Mouse (Mus musculus) large intestine, adult 2 months (tissue): Measurements from ENCODE around the gene Mrpl9. TPM values are rescaled to one million over a fixed set of nuclear protein-coding genes. Genes with fewer than 3 reads are reported as not detected.

Experiments used
- DNase-seq: peaks from one replicate; pipeline ENCODE4 v3.0.0-alpha.2; 2012; ENCODE audit warnings: low read depth, low spot score
- WGBS: fragments of 180-500 bp; shearing (Covaris S2); methylation state at CpG from one replicate; pipeline ENCODE4 v1.1.7; 2018; 5-methylcytosine and 5-hydroxymethylcytosine counted together
- polyA plus RNA-seq: library from polyadenylated mRNA; depleted of rRNA; stranded (reverse); fragments of >200 nt; gene quantifications from 2 replicates; pipeline ENCODE4 v1.2.3, GENCODE M21; 2012; rRNA removed

The Mrpl9 gene
- 33.9 and 37.9 TPM in 2 replicates for polyA plus RNA-seq

DNA sequence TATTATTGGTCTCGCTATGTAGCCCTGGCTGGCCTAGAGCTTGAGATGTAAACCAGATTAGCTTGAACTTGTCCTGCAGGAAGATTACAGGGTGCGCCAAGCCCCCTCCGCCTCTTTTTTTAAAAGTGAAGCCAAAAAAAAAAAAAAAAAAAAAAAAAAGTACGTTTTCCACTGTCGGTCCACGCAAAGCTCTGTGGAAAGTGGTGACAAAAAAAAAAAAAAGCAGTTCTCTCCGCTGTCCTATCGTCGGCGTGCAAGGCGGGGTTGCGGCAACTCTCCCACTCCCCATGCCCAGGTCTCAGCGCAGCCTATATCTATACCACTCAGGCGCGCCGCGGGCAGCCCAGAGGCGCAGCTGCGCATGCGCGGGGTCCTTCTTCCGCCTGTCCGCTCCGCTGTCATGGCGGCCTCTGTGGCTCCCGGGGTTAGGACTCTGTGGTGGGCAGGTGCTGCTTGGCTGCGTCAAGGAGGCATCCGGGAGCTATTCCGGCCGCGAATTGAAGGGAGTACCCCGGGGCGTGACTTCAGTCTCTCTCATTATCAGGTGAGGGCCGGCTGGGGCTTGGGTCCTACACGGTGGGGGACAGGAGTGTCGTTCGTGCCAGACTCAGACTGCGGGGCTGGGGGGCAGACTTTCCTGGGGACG lies at the start of gene Mrpl9:
Gene Mrpl9 (plus strand): TSS at position 368 of the 646 bp plus-strand sequence.
- DNase-seq = peak; percentile 69

DNA sequence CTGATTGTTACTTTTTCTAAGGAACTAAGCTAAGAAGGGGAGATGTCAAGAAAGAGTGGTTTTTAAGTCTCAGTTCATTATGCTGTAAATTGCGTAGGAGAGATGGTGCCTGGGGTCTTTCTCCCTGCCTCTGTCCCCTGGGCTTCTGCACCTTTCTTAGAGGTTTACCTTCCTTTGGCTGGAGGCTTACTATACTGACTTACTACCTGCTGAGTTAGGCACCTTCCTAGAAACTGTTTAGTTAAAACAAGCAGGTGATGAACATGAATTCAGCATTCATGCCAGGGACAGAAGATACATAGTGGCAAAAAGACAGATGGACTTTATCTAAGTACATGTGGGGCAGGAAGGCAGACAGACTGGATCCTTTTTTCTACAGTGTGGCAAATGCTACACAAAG lies 46.8 kb upstream of the Mrpl9 start:
- no peak for DNase-seq
- WGBS = 73% methylated on average over 1 of the region's 1 CpGs

More for the DNA sequence above, at the start of gene Mrpl9:
- under 1% methylated on average over 39 of the region's 39 CpGs for WGBS

DNA sequence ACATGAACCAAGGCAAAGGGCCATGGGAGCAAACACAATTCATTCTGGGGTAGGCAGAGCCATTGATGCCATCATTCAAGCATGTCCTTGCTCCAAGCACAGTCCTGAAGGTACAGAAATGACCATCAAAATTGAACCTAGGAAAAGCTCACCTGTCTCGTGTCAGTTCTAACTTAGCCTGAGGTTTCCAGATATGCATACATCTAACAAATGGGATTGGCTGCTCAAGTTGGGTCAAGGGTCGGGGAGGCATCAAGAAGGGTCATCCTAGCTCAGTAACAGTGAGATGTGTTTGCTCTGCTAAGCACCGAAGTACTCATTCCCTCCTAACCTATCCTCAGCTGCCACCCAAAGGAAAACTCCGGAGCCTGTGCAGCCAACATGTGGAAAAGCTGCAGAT lies 46.3 kb upstream of the Mrpl9 start:
- WGBS = 80% methylated on average over 4 of the region's 4 CpGs
- no peak for DNase-seq

DNA sequence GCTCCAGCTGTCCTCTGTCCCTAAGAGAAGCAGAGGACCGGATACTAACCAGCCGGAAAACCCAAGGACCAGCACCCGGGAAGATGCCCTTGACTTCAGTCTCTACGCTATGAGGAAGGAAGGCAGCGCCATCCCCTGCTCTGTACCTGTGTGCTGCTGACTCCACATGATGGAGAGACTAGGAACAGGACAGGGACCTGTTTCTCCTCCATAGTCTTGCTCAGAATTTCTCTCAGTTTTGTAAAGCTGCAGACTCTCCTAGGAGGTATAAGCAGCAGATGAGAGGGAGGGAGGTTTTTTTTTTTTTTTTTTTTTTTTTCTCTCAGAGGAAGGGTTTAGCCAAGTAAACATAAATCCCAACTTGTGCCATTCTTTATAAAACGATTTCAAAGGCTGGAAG lies 44.9 kb upstream of the Mrpl9 start, which contains the start of gene Lingo4:
Gene Lingo4 (plus strand): TSS at position 301 of the 400 bp plus-strand sequence.
- no peak for DNase-seq
- WGBS = 72% methylated on average over 6 of the region's 6 CpGs

DNA sequence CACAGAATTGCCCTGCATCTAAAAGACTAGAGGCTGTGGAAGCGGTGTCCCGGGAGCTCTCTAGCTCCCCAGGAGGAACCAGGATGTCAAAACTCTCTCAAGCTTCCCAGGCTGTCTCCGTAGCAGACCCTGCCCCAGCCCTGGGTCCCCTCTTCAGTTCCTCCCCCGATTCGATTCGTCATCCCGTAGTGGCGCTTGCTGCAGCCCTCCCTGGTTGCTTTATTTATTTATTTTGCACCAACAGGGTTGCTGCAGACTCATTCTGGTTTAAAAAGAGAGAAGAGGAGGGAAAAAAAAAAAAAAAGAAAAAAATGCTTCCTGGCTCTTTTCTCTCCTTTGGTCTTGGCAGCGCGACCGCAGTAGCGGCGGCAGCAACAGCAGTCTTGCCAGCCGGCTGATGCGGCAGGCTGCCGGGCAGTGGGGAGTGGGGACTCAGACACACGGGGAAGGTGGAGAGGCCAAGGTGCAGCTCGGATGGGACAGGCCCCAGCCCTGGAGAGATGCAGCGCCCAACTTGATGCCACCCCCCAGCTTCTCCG lies 44.1 kb upstream of the Mrpl9 start:
- no peak for DNase-seq
- 6% methylated on average over 20 of the region's 20 CpGs for WGBS

DNA sequence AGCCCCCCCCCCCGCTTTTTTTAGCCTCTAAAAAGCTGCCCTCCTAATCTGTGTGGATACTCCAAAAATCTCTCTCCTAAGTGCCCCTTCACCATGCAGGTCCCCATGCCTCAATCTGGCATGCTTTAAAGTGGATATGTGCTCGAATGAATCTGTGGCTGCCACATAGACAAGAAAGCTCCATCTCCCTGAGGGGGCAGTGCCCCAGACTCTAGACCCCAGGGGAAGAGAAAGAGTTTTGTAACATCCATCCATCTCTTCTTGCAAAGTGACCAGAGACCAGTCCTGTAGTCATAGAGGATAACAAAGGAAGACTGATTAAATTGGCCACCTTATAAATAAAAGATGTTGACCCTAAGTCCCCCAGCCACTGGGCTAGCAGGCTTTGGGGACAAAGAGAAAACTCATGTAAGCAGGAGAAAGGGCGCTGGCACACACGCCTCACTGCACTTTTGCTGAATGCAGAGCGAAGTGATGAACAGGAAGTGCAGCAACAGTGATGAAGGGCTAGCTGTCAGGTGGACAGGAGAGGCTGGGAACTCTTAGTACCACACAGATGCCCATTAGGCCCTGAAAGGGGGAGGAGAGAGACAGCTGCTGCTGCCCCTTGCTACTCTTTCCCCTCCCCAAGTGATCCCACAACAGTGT lies 43.3 kb upstream of the Mrpl9 start:
- 47% methylated on average over 5 of the region's 5 CpGs for WGBS
- DNase-seq = no peak

DNA sequence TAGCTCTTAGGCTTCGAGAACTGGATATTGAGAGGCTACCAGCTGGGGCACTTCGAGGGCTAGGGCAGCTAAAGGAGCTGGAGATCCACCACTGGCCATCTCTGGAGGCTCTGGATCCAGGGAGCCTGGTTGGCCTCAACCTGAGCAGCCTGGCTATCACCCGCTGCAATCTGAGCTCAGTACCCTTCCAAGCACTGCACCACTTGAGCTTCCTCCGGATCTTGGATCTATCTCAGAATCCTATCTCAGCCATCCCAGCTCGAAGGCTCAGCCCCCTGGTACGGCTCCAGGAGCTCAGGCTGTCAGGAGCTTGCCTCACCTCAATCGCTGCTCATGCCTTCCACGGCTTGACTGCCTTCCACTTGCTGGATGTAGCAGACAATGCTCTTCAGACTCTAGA lies 40.7 kb upstream of the Mrpl9 start:
- 68% methylated on average over 8 of the region's 8 CpGs for WGBS
- DNase-seq = no peak

DNA sequence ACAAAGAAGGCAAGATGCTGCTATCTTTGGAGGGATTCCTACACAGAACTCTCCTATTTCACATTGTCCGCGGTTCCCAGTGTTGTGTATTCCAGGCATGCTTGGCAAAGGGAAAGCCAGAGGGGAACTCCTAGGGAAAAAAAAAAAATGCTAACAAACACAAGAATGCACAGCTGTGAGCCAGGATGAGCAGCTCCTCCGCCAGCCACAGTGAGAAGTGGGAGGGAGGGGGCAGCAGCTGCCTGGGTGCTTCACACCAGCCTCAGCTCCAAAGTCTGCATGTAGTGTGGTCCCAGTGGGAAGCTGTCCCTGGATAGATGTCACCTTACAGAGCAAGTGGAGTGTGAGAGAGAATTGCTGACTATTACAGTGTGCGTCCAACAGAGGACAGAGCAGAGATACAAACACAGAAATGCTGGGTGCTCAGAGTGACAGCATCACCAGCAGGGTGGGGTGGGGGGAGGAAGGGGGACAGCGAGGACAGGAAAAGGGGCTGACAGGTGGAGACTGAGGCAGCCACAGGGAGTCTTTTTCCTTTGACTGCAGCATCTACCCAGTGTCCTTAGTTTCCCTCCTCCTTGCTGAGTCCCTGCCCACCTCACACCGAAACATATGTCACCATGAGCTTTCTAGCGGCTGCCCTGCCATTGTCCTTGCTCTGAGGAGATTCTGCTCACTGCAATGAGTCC lies 38.6 kb upstream of the Mrpl9 start:
- DNase-seq = no peak
- WGBS = 29% methylated on average over 7 of the region's 7 CpGs

DNA sequence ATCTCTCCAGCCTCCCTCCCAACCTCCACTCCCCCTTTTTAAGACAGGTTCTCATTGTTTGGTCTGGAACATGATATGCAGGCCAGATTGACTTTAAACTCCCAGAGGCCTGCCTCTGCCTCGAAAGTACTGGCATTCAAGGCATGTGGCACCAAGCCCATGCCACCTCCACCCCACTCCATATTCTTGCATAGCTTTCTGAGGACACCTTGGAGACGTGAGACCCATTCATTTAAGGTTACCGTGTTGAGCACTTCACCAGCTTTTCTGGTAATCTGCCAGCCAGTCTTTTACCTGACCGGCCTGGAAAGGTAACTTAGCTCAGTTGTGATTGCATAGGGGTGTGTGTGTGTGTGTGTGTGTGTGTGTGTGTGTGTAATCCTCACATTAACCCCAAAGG lies 37.6 kb upstream of the Mrpl9 start:
- no peak for DNase-seq
- 49% methylated on average over 4 of the region's 4 CpGs for WGBS

DNA sequence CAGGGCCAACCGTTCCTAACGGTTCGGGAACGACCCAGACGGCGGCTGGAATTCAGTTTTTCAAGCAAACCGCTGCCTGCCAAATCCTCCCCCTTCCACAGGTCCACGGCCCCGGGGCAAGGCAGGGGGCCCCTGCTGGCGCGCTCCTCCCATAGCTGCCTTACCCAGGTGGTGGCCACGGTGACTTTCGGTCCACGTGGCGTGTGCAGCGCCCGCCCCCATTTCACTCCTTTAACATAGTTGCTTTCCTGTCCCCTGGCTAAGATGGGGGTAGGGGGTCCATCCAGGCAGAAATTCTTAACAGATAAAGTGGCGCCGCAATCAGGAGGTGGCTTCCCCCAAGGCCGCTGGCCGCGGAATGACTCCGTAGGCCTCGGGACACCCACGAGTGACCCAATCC lies 30.6 kb upstream of the Mrpl9 start:
- 4% methylated on average over 25 of the region's 25 CpGs for WGBS
- DNase-seq = no peak

DNA sequence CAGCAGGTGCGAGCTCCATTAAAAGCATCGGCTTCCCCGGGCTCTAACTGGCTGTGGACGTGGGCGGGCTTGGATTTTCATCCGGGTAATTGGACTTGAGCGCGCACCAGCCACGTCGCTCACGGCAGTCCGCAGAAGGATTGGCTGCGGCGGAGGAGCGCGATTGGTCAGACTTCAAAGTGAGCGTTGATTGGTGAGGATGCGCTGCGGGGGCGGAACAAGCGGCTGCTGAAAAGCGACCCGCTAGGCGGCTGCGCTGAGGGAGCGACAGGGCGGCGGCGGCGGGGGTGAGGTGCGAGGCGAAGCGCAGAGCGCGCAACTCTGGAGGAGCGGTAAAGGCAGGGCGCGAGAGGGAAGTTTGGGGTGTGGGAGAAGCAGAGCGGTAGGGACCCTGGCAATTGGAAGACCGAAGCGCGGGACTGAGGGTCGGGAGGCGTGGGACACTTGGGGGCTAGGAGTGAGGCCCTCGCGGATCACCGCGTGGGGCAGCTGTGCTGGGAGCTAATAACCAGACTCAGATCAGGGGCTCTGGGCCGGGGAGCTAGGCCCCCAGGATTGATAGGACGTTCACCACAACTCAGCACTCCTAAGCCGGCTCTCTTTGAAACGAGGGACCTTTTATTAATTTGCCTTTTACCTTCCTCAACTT lies 30.0 kb upstream of the Mrpl9 start, which contains the start of gene Tdrkh:
Gene Tdrkh (plus strand): TSS at position 243 of the 649 bp plus-strand sequence.
- DNase-seq = peak; percentile 82
- 10% methylated on average over 52 of the region's 52 CpGs for WGBS

DNA sequence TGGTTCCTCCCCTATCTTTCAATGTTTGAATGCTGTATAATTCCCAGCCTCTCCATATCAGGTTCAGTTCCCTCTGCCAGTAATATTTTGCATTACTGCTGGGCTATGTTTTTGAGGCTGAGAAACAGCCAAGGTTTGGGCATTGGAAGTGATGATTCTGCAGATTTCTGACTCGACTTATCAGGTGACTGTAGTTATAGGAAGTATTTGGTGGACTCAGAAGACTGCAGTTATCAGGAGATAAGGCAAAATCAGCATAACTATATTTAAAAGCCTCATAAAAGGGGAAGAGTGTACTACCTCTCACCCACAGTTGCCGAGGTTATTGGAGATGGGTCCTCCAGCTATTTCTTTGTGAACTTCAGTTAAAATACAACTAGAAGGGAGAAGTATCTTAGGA lies 12.1 kb upstream of the Mrpl9 start:
- 43% methylated on average over 2 of the region's 2 CpGs for WGBS
- DNase-seq = no peak

DNA sequence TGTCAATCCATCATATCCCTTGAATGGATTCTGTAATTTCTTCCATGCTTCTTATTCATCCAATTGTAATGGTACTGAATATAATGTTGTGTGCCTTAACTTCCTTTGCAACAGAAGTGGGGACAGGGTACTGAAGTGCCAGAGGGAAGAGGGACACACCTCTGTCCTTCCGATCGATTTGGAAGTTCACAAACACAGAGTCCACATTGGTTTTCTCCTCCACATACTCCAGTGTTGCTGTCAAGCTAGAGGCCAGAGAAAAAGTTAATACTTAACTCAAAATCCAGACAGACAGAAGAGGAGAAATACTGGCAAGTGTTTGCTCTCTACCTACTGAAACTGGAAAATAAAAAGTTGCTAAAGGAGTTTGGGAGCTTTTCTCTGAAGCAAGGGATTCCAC lies 8.8 kb upstream of the Mrpl9 start:
- DNase-seq = no peak
- WGBS = 43% methylated on average over 2 of the region's 2 CpGs

DNA sequence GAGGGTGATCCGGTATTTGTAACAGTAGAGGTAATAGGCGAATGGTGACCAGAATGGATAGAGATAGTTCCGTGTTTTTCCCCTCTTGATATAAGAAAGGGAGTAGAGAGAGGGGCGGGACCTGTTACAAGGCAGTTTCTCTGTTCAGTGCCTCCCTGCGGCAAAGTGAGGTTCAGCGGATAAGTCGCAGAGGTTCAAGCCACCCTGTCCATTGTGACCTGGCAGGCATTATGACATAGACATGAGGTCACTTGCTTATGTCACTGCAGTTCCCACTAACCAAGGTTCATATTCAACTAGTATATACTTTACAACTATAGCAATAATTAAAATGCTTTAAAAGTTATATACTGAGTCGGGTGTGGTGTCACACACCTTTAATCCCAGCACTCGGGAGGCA lies 6.7 kb upstream of the Mrpl9 start:
- 79% methylated on average over 9 of the region's 9 CpGs for WGBS
- DNase-seq = no peak

DNA sequence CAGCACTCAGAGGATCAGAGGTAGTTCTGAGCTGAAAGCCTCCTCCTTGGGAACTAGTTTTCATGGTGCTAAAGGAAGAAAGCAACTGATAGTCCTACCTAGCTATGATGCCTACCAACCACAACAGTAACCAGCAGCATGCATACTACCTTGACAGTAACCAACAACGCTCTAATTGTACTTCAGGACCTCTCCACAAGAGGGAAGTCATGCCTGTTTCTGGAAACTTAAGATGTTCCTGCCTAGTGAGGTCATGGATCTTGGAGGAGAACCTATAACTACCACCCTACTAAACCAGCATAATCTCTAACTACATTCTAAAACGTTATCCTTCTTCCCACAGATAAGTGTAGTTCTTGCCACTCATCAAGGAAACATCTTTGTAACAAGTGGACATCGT lies 1.9 kb upstream of the Mrpl9 start:
- WGBS = 38% methylated on average over 3 of the region's 3 CpGs
- DNase-seq = no peak

DNA sequence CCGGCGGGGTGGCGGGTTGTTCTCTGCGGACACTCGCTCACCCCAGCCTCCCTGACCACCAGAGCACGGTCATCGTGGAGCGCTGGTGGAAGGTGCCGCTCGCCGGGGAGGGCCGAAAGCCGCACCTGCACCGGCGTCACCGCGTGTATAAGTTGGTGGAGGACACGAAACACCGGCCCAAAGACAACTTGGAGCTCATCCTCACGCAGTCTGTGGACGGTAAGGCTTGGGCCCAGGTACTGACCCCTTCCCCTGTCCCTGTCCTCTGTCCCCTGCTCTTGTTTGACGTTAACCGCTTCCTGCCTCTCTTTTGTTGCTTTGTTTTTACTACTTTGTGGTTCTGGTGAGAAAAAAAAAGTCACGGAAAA lies 463 bp downstream of the Mrpl9 start, which contains the start of gene Oaz3:
Gene Oaz3 (minus strand): TSS at position 319 of the 368 bp plus-strand sequence.
- DNase-seq = no peak
- under 1% methylated on average over 24 of the region's 24 CpGs for WGBS

DNA sequence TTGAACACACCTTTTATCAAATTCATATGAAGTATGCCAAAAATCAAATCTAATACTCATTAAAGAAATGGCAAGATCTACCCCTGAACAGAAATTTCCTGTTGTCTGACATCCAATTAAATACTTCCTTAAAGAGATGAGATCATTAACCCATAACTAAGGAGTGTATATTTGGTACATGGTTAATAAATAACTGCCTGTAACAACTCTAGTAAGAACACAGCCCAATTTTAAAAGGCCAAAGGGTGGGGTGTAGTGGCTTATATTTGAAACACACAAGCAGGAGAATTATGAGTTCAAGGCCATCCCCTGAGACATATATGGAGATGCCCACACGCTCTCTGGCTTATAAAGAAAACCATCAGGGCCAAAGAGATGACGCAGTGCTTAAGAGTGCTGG lies 6.3 kb downstream of the Mrpl9 start:
- DNase-seq = no peak
- 24% methylated on average over 2 of the region's 2 CpGs for WGBS

DNA sequence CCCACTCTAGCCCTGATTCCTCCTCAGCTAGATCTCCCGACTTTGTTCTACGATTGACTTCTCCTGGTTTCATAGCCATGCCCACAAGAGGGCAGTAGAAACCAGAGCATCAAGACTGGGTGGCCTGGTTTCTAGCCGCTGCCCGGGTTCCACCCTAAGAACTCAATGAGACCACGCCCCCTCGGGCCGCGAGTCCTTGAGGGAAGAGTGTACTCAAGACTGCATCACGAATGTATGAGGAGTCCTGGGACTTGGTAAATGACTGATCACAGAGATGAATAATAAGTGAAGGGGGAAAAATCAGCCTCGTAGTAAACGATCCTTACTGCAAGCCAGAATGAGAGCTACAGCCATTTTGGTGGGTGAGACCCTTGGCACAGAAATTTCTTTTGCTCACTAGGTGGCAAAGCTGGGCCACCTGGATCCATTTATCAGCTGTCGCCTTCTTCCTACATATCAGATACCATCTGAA lies 13.4 kb downstream of the Mrpl9 start:
- peak; percentile 97 for DNase-seq
- 2% methylated on average over 12 of the region's 12 CpGs for WGBS

DNA sequence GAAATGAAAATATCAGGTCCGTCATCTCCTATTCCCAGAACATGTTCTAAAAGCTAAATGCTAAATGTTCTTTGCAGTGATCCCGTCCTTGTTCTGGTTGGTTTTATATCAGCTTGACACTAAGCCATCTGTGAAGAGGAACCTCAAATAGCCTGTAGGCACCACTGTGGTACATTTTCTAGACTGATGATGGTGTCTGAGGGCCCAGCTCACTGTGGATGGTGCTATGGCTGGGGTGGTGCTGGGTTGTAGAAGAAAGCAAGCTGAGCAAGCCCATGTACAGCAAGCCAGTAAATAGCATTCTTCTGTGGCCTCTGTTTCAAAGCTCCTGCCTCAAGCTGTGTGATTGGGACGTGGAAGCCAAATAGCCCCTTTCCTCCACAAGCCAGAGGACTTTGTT lies 13.9 kb downstream of the Mrpl9 start:
- WGBS = 89% methylated on average over 3 of the region's 3 CpGs
- DNase-seq = no peak

DNA sequence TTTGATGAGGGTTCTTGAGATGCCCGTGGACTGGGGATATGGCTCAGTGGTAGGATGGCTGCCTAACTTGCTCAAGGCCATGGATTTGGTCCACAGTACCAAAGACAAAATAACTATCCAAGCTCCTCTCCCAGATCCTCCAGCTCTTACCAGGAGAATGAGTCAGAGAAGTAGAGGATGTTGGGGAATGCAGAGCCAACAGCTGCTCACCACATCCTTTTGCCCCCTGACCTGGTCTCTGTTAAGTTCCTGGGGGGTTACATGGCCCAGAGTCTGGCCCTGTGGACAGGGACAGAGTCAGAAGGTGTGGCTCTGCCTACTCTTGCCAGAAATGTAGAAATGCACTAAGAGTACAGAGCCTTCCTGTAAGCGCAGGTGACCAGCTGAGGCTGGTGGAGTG lies 16.7 kb downstream of the Mrpl9 start:
- no peak for DNase-seq
- WGBS = 87% methylated on average over 2 of the region's 2 CpGs
